24 mouse cellular contexts compared by ENCODE assay signal in genomic region chr4:34715062-34715461, GRCm38 (mm10). TPM values are rescaled to one million over a fixed set of nuclear protein-coding genes. Genes with fewer than 3 reads are reported as not detected.
"Had no signal": no experiment of that assay in that cellular context is flagged by ENCODE, and none has a peak within 500 bp of the region (broad histone marks: within the 10 kb centered on the region; RNA-seq: fewer than 3 reads in every experiment).

No protein-coding gene starts in this region.

- H3K27me3 ChIP-seq: neural tube, embryonic 13.5 days; neural tube, embryonic 15.5 days; stomach, embryonic 15.5 days had no signal

- H3K9me3 ChIP-seq: neural tube, embryonic 13.5 days; neural tube, embryonic 15.5 days; stomach, embryonic 15.5 days had no signal

- H3K27ac ChIP-seq: neural tube, embryonic 13.5 days; neural tube, embryonic 15.5 days; stomach, embryonic 15.5 days; stomach, postnatal 0 days had no signal

- H3K4me1 ChIP-seq: neural tube, embryonic 13.5 days; neural tube, embryonic 15.5 days; stomach, embryonic 15.5 days had no signal

- H3K4me3 ChIP-seq: neural tube, embryonic 13.5 days; neural tube, embryonic 15.5 days; stomach, embryonic 15.5 days had no signal

- H3K4me2 ChIP-seq: neural tube, embryonic 13.5 days; neural tube, embryonic 15.5 days; stomach, embryonic 15.5 days had no signal

- H3K9ac ChIP-seq: neural tube, embryonic 13.5 days; neural tube, embryonic 15.5 days; stomach, embryonic 15.5 days had no signal

- H3K36me3 ChIP-seq: neural tube, embryonic 13.5 days; neural tube, embryonic 15.5 days; stomach, embryonic 15.5 days had no signal

- DNase-seq: retina, postnatal 1 day; right cerebral cortex, adult 18-20 months; right cerebral cortex, postnatal 14 days; right cerebral cortex, postnatal 25 days; right cerebral cortex, postnatal 4 days; spleen, adult 18-20 months; thymus, adult 18-20 months; thymus, adult 2 months; thymus, postnatal 14 days; thymus, postnatal 25 days; thymus, postnatal 36 days; thymus, postnatal 4 days had no signal

RNA-seq across cellular contexts. Expression of gene Cfap206, which starts 14.9 kb away (rescaled TPM):
- polyA plus RNA-seq: small intestine, adult 2 months; spleen, adult 2 months had no signal

RNA-seq across cellular contexts. Expression of gene Gm136, which starts 41.0 kb away (rescaled TPM):
- total RNA-seq: neutrophil, adult 5-6 weeks had no signal
- polyA plus RNA-seq: neural tube, embryonic 13.5 days; neural tube, embryonic 14.5 days; neural tube, embryonic 15.5 days; small intestine, adult 2 months; spleen, adult 2 months; stomach, embryonic 14.5 days; stomach, embryonic 15.5 days; stomach, embryonic 16.5 days; stomach, postnatal 0 days; thymus, adult 2 months; thymus, postnatal 0 days; urinary bladder, adult 2 months had no signal
